Mouse (Mus musculus): ENCODE measurements around the gene Ntpcr.

- no peak for TF ChIP-seq EP300 (IDR thresholded peaks at IDR 0.05; ENCODE audit: low read depth)
- TF ChIP-seq CTCF (IDR thresholded peaks at IDR 0.05; ENCODE audit: low read depth): no peak
Observed at GRCm38 (mm10) chr8:125702868-125703473, 26.8 kb upstream of the Ntpcr start.
